Mouse (Mus musculus): ENCODE measurements at regions not wholly inside any gene's neighbourhood (a gene's known extent, or its start where the extent isn't known, plus 50 kb on each side); places are given as distances from the start of the nearest gene placed in this dataset.

- TF ChIP-seq POLR2A (IDR thresholded peaks at IDR 0.05; ENCODE audit: insufficient read length, low read depth) (no peak), E2F4 (IDR thresholded peaks at IDR 0.05; ENCODE audit: insufficient read depth) (no peak), REST (IDR thresholded peaks at IDR 0.05; ENCODE audit: insufficient read depth, insufficient read length) (no peak), POLR2AphosphoS2 (IDR thresholded peaks at IDR 0.05; ENCODE audit: insufficient read length, low read depth) (no peak), MAX (IDR thresholded peaks at IDR 0.05; ENCODE audit: low read depth) (no peak), MYOG (IDR thresholded peaks at IDR 0.05; ENCODE audit: control insufficient read depth in 1 of 3, insufficient read depth in 1 of 3, insufficient read length in 2 of 3, low read depth in 2 of 3) (no peak), TCF3 (IDR thresholded peaks at IDR 0.05; ENCODE audit: insufficient read length, low read depth) (no peak), CEBPB (IDR thresholded peaks at IDR 0.05; ENCODE audit: insufficient read depth, poor library complexity, severe bottlenecking) (no peak)
Measured at GRCm38 (mm10) chr8:34363131-34363530, 251.6 kb upstream of the Gm10131 start.
